Mouse (Mus musculus): ENCODE measurements around the gene Msi2. TPM values are rescaled to one million over a fixed set of nuclear protein-coding genes. Genes with fewer than 3 reads are reported as not detected.
A peak's percentile ranks its signal among the peaks of the same experiment; 100 is the strongest.

Gene Msi2
- total RNA-seq, 2 experiments from 2014 or later: 110 to 113 TPM

GRCm38 (mm10) chr11:88638936-88639542, 79.3 kb downstream of the Msi2 start:
- DNase-seq (ENCODE audit: low spot score in 2 of 2): no peak

- DNase-seq (ENCODE audit: low spot score in 2 of 2): no peak
Measured at GRCm38 (mm10) chr11:88638254-88638653, 80.1 kb downstream of the Msi2 start.

GRCm38 (mm10) chr11:88636934-88637333, 81.4 kb downstream of the Msi2 start:
- DNase-seq (ENCODE audit: low spot score in 2 of 2): no peak

- no peak for DNase-seq (ENCODE audit: low spot score in 2 of 2)
Measured at GRCm38 (mm10) chr11:88636319-88636718, 82.0 kb downstream of the Msi2 start.

GRCm38 (mm10) chr11:88634627-88635026, 83.7 kb downstream of the Msi2 start:
- no peak for DNase-seq (ENCODE audit: low spot score in 2 of 2)

GRCm38 (mm10) chr11:88631932-88632230, 86.4 kb downstream of the Msi2 start:
- no peak for DNase-seq (ENCODE audit: low spot score in 2 of 2)

- no peak for DNase-seq (ENCODE audit: low spot score in 2 of 2)
Measured at GRCm38 (mm10) chr11:88631084-88631931, 87.0 kb downstream of the Msi2 start.

- DNase-seq (ENCODE audit: low spot score in 2 of 2): peak in 1 of 2 experiments; percentile 37
Measured at GRCm38 (mm10) chr11:88629619-88630018, 88.7 kb downstream of the Msi2 start.

GRCm38 (mm10) chr11:88629165-88629564, 89.1 kb downstream of the Msi2 start:
- no peak for DNase-seq (ENCODE audit: low spot score in 2 of 2)

GRCm38 (mm10) chr11:88628676-88629075, 89.6 kb downstream of the Msi2 start:
- no peak for DNase-seq (ENCODE audit: low spot score in 2 of 2)

- no peak for DNase-seq (ENCODE audit: low spot score in 2 of 2)
Measured at GRCm38 (mm10) chr11:88627327-88627726, 91.0 kb downstream of the Msi2 start.

GRCm38 (mm10) chr11:88626576-88626975, 91.7 kb downstream of the Msi2 start:
- no peak for DNase-seq (ENCODE audit: low spot score in 2 of 2)

- no peak for DNase-seq (ENCODE audit: low spot score in 2 of 2)
Measured at GRCm38 (mm10) chr11:88626061-88626460, 92.3 kb downstream of the Msi2 start.

- no peak for DNase-seq (ENCODE audit: low spot score in 2 of 2)
Measured at GRCm38 (mm10) chr11:88625063-88625462, 93.2 kb downstream of the Msi2 start.

GRCm38 (mm10) chr11:88624627-88625026, 93.7 kb downstream of the Msi2 start:
- DNase-seq (ENCODE audit: low spot score in 2 of 2): no peak

GRCm38 (mm10) chr11:88623671-88624070, 94.6 kb downstream of the Msi2 start:
- DNase-seq (ENCODE audit: low spot score in 2 of 2): no peak

- DNase-seq (ENCODE audit: low spot score in 2 of 2): no peak
Measured at GRCm38 (mm10) chr11:88622496-88622895, 95.8 kb downstream of the Msi2 start.

GRCm38 (mm10) chr11:88621789-88622188, 96.5 kb downstream of the Msi2 start:
- no peak for DNase-seq (ENCODE audit: low spot score in 2 of 2)

GRCm38 (mm10) chr11:88620158-88620973, 97.9 kb downstream of the Msi2 start:
- DNase-seq (ENCODE audit: low spot score in 2 of 2): peak; percentile 61 to 88

GRCm38 (mm10) chr11:88619468-88620157, 98.7 kb downstream of the Msi2 start:
- DNase-seq (ENCODE audit: low spot score in 2 of 2): no peak

- no peak for DNase-seq (ENCODE audit: low spot score in 2 of 2)
Measured at GRCm38 (mm10) chr11:88618732-88619309, 99.5 kb downstream of the Msi2 start.

Data from layer of hippocampus, adult 18-20 months (tissue).